Comparison of ENCODE assay signal across 29 mouse cellular contexts in the genomic region with DNA sequence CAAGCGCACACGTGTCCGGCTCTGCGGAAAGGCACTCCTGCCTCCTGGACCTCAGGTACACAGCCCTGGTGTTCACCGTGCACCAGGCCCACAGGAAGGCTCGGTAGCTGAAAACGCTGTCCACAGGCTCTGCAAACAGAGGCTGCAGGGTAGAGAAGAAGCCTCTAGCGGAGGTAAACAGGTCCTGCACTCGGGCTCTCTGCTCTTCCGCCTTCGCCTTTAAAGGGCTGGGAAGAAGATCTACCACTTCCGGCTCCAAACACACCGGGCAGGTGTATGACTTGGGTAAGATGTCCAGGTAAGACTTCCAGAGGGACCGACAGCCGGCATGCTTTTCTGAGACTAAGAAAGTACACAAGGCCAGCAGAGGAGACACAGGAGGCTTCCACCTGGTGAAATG. TPM values are rescaled to one million over a fixed set of nuclear protein-coding genes. Genes with fewer than 3 reads are reported as not detected.
A peak's percentile ranks its signal among the peaks of the same experiment; 100 is the strongest.
DNase-seq lines count a peak whose midpoint lies in the region; ATAC-seq and TF ChIP-seq lines count a peak whose summit lies in the region.
"Had no signal": no experiment of that assay in that cellular context is flagged by ENCODE, and none has a peak within 500 bp of the region (broad histone marks: within the 10 kb centered on the region; RNA-seq: fewer than 3 reads in every experiment).

No protein-coding gene starts in this region.

- H3K9ac ChIP-seq in liver, embryonic 14.5 days (replicated peaks) = no peak overlapping the region
- no peak overlapping the region for H3K9ac ChIP-seq in liver, embryonic 12.5 days
- no peak overlapping the region for H3K9ac ChIP-seq in liver, embryonic 16.5 days (ENCODE audit: low read depth, low read length)
- no peak overlapping the region for H3K9ac ChIP-seq in heart, embryonic 11.5 days (ENCODE audit: low read depth, low read length)
- H3K9ac ChIP-seq: embryonic facial prominence, embryonic 15.5 days; forebrain, embryonic 12.5 days; hindbrain, embryonic 12.5 days had no signal

- peaks cover 0 to 3% of the 10 kb centered on the region in 2 experiments; a peak in 1 of 4 replicates for H3K4me1 ChIP-seq in liver, embryonic 14.5 days (replicated peaks; ENCODE audit: control insufficient read depth in 2 of 2, insufficient read depth in 2 of 2, low read length in 1 of 2)
- H3K4me1 ChIP-seq in liver, embryonic 12.5 days = peaks cover 20% of the 10 kb centered on the region
- H3K4me1 ChIP-seq in E14TG2a.4 (replicated peaks; ENCODE audit: low read depth, low read length) = peaks cover 65% of the 10 kb centered on the region
- H3K4me1 ChIP-seq in liver, embryonic 16.5 days (ENCODE audit: control insufficient read depth, low read depth, low read length) = no peaks in the 10 kb centered on the region; the same call in none of the 2 replicates
- peaks cover 9% of the 10 kb centered on the region for H3K4me1 ChIP-seq in heart, embryonic 11.5 days (ENCODE audit: control insufficient read depth, insufficient read depth, low read length)
- H3K4me1 ChIP-seq: embryonic facial prominence, embryonic 15.5 days had no signal

- peak; percentile 16; the same call in 1 of the 2 replicates for TF ChIP-seq CTCF in liver, embryonic 14.5 days (IDR thresholded peaks at IDR 0.05; ENCODE audit: low read depth)
- TF ChIP-seq CTCF in E14TG2a.4 (conservative IDR thresholded peaks at IDR 0.05; ENCODE audit: low read length) = peak; percentile 65

- no peak for DNase-seq in liver, embryonic 14.5 days (ENCODE audit: low read depth in 3 of 3, low spot score in 3 of 3)
- peak; percentile 52 for DNase-seq in ES-CJ7 (ENCODE audit: low read depth, low spot score)
- no peak for DNase-seq in layer of hippocampus, postnatal 36 days
- no peak for DNase-seq in heart, adult 11 months
- DNase-seq: adrenal gland, postnatal 10 days; cerebellum, adult 11 months; cerebellum, adult 8-10 months; cerebellum, postnatal 14 days; embryo, embryonic 11 days; gastrocnemius, postnatal 14 days; heart, postnatal 10 days; heart, postnatal 4 days had no signal

- no peaks in the 10 kb centered on the region for H3K36me3 ChIP-seq in liver, embryonic 14.5 days (replicated peaks; ENCODE audit: control insufficient read depth, insufficient read depth, low read depth)
- peaks cover 44% of the 10 kb centered on the region for H3K36me3 ChIP-seq in liver, embryonic 12.5 days
- H3K36me3 ChIP-seq in E14TG2a.4 (ENCODE audit: insufficient read depth, low read length) = peaks cover 65% of the 10 kb centered on the region
- H3K36me3 ChIP-seq in liver, embryonic 16.5 days (ENCODE audit: control insufficient read depth, insufficient read depth) = no peaks in the 10 kb centered on the region
- H3K36me3 ChIP-seq in heart, embryonic 11.5 days (ENCODE audit: control insufficient read depth, insufficient read depth, low read length) = 0 out of 2 replicates have a peak, but pooled peaks cover 7% of the 10 kb centered on the region

- WGBS in liver, embryonic 14.5 days (ENCODE audit: insufficient replicate concordance) = 85% methylated on average over 15 of the region's 15 CpGs
- WGBS in liver, embryonic 12.5 days (ENCODE audit: insufficient replicate concordance) = 86% methylated on average over 15 of the region's 15 CpGs
- WGBS in liver, embryonic 16.5 days (ENCODE audit: insufficient replicate concordance) = 84% methylated on average over 15 of the region's 15 CpGs
- 90% methylated on average over 15 of the region's 15 CpGs for WGBS in heart, embryonic 11.5 days (ENCODE audit: insufficient replicate concordance)

- no peak overlapping the region for H3K4me2 ChIP-seq in liver, embryonic 14.5 days (ENCODE audit: low read depth)
- no peak overlapping the region for H3K4me2 ChIP-seq in liver, embryonic 12.5 days
- H3K4me2 ChIP-seq in liver, embryonic 16.5 days (ENCODE audit: low read depth, low read length) = no peak overlapping the region
- H3K4me2 ChIP-seq in heart, embryonic 11.5 days = no peak overlapping the region
- H3K4me2 ChIP-seq: embryonic facial prominence, embryonic 15.5 days; forebrain, embryonic 12.5 days; hindbrain, embryonic 12.5 days had no signal

- H3K27ac ChIP-seq in liver, embryonic 14.5 days = no peak overlapping the region
- H3K27ac ChIP-seq in liver, embryonic 12.5 days = no peak overlapping the region
- H3K27ac ChIP-seq in liver, embryonic 16.5 days (ENCODE audit: low read length) = 0 out of 2 replicates have a peak overlapping the region, but pooled peaks have one; percentile 3
- no peak overlapping the region for H3K27ac ChIP-seq in heart, embryonic 11.5 days (ENCODE audit: low read depth, low read length)
- H3K27ac ChIP-seq: embryonic facial prominence, embryonic 15.5 days; forebrain, embryonic 12.5 days; hindbrain, embryonic 12.5 days had no signal

- no peaks in the 10 kb centered on the region for H3K27me3 ChIP-seq in liver, embryonic 14.5 days (ENCODE audit: control insufficient read depth, insufficient read depth, low read length)
- H3K27me3 ChIP-seq in liver, embryonic 12.5 days (replicated peaks) = no peaks in the 10 kb centered on the region
- H3K27me3 ChIP-seq in E14TG2a.4 (ENCODE audit: insufficient read depth, low read length) = no peaks in the 10 kb centered on the region
- no peaks in the 10 kb centered on the region for H3K27me3 ChIP-seq in liver, embryonic 16.5 days (ENCODE audit: control insufficient read depth, insufficient read depth, low read depth, low read length)
- H3K27me3 ChIP-seq in heart, embryonic 11.5 days (ENCODE audit: control insufficient read depth, insufficient read depth, low read length) = no peaks in the 10 kb centered on the region
- H3K27me3 ChIP-seq: CH12.LX; embryonic facial prominence, embryonic 15.5 days; forebrain, embryonic 12.5 days; hindbrain, embryonic 12.5 days; Patski had no signal

- no peaks in the 10 kb centered on the region for H3K9me3 ChIP-seq in liver, embryonic 14.5 days (ENCODE audit: control insufficient read depth, low read length)
- no peaks in the 10 kb centered on the region for H3K9me3 ChIP-seq in liver, embryonic 12.5 days (replicated peaks)
- no peaks in the 10 kb centered on the region for H3K9me3 ChIP-seq in E14TG2a.4 (ENCODE audit: low read length)
- H3K9me3 ChIP-seq in liver, embryonic 16.5 days (replicated peaks; ENCODE audit: control insufficient read depth, low read length) = no peaks in the 10 kb centered on the region
- H3K9me3 ChIP-seq in heart, embryonic 11.5 days (replicated peaks; ENCODE audit: control insufficient read depth, low read length) = no peaks in the 10 kb centered on the region
- H3K9me3 ChIP-seq: embryonic facial prominence, embryonic 15.5 days; forebrain, embryonic 12.5 days; hindbrain, embryonic 12.5 days had no signal

- ATAC-seq in liver, embryonic 14.5 days (ENCODE audit: insufficient read depth) = no peak
- ATAC-seq in liver, embryonic 12.5 days = no peak
- ATAC-seq in liver, embryonic 16.5 days (ENCODE audit: low read depth) = peak; percentile 22; the same call in 1 of the 2 replicates
- ATAC-seq in heart, embryonic 11.5 days (replicated peaks; ENCODE audit: insufficient number of reproducible peaks, low FRiP score, low TSS enrichment) = no peak
- ATAC-seq: forebrain, embryonic 16.5 days; hindbrain, embryonic 16.5 days; inflammation-experienced regulatory T-cells, adult 6 months; Patski had no signal

- H3K4me3 ChIP-seq in liver, embryonic 14.5 days (ENCODE audit: insufficient read depth in 1 of 2, low read depth in 2 of 2, low read length in 2 of 2) = no peak overlapping the region
- no peak overlapping the region for H3K4me3 ChIP-seq in liver, embryonic 12.5 days
- H3K4me3 ChIP-seq in E14TG2a.4 (replicated peaks; ENCODE audit: low read length) = peak overlapping the region; percentile 72
- no peak overlapping the region for H3K4me3 ChIP-seq in liver, embryonic 16.5 days (ENCODE audit: low read depth, low read length)
- no peak overlapping the region for H3K4me3 ChIP-seq in heart, embryonic 11.5 days (ENCODE audit: low read depth, low read length)
- H3K4me3 ChIP-seq: embryonic facial prominence, embryonic 15.5 days; erythroblast, embryonic 14.5 days; forebrain, embryonic 12.5 days; hindbrain, embryonic 12.5 days had no signal

- TF ChIP-seq EP300 in liver, embryonic 14.5 days (IDR thresholded peaks at IDR 0.05; ENCODE audit: low read depth) = no peak

RNA-seq across cellular contexts. Expression of a gene that starts 12.9 kb away (rescaled TPM):
- 3.6 and 4.1 TPM in 2 replicates for polyA plus RNA-seq in liver, embryonic 14.5 days (2012; rRNA removed)
- 3.6 and 4.0 TPM in 2 replicates for polyA plus RNA-seq in liver, embryonic 14.5 days (2014; fragmentation: Nextera tagmentation; extraction: Ambion mirVana)
- 6.5 and 7.6 TPM in 2 replicates for polyA plus RNA-seq in liver, embryonic 12.5 days (2016; fragmentation: Nextera tagmentation; extraction: Ambion mirVana)
- polyA plus RNA-seq in liver, embryonic 16.5 days (2015; fragmentation: Nextera tagmentation; extraction: Ambion mirVana) = 3.9 and 4.3 TPM in 2 replicates
- total RNA-seq in layer of hippocampus, postnatal 36 days (2021) = 10 to 100 TPM; 10.1 to 13.8 TPM
- polyA plus RNA-seq in heart, embryonic 11.5 days (2014; fragmentation: Nextera tagmentation; extraction: Ambion mirVana) = 6.1 and 6.2 TPM in 2 replicates

RNA-seq across cellular contexts. Expression of a gene that starts 14.7 kb away (rescaled TPM):
- polyA plus RNA-seq in liver, embryonic 14.5 days (2012; rRNA removed) = 15.0 and 19.3 TPM in 2 replicates
- polyA plus RNA-seq in liver, embryonic 14.5 days (2014; fragmentation: Nextera tagmentation; extraction: Ambion mirVana) = 15.2 and 16.9 TPM in 2 replicates
- polyA plus RNA-seq in liver, embryonic 12.5 days (2016; fragmentation: Nextera tagmentation; extraction: Ambion mirVana) = 24.1 and 28.0 TPM in 2 replicates
- polyA plus RNA-seq in liver, embryonic 16.5 days (2015; fragmentation: Nextera tagmentation; extraction: Ambion mirVana) = 22.8 and 25.9 TPM in 2 replicates
- 10 to 100 TPM; 70.2 to 72.8 TPM for total RNA-seq in layer of hippocampus, postnatal 36 days (2021)
- polyA plus RNA-seq in heart, embryonic 11.5 days (2014; fragmentation: Nextera tagmentation; extraction: Ambion mirVana) = 61.0 and 65.9 TPM in 2 replicates

RNA-seq across cellular contexts. Expression of a gene that starts 37.0 kb away (rescaled TPM):
- polyA plus RNA-seq in liver, embryonic 14.5 days (2012; rRNA removed) = not detected in 2 replicates
- not detected in 2 replicates for polyA plus RNA-seq in liver, embryonic 14.5 days (2014; fragmentation: Nextera tagmentation; extraction: Ambion mirVana)
- polyA plus RNA-seq in liver, embryonic 12.5 days (2016; fragmentation: Nextera tagmentation; extraction: Ambion mirVana) = not detected in 2 replicates
- polyA plus RNA-seq in liver, embryonic 16.5 days (2015; fragmentation: Nextera tagmentation; extraction: Ambion mirVana) = not detected in 2 replicates
- total RNA-seq in layer of hippocampus, postnatal 36 days (2021) = 1 to 10 TPM; 2.8 to 4.1 TPM
- polyA plus RNA-seq in heart, embryonic 11.5 days (2014; fragmentation: Nextera tagmentation; extraction: Ambion mirVana) = not detected in 2 replicates
- total RNA-seq: CH12.LX; common myeloid progenitor, adult 5-6 weeks; granulocyte monocyte progenitor cell, adult 5-6 weeks had no signal
- polyA plus RNA-seq: embryonic facial prominence, embryonic 11.5 days; embryonic facial prominence, embryonic 15.5 days; erythroblast, embryonic 14.5 days; forebrain, embryonic 12.5 days; forebrain, embryonic 16.5 days; heart, embryonic 14.5 days; hindbrain, embryonic 12.5 days; hindbrain, embryonic 16.5 days had no signal
